Mouse (Mus musculus) induced T-regulatory cell, adult 2 months (primary cell): ENCODE results near the gene Klra10.
"Not testable (repeated sequence)": the region's sequence is repeated elsewhere in the genome, so short reads cannot be mapped to it uniquely, and the experiment has no call there.

ENCODE experiments used
- DNase-seq: peaks from one replicate; pipeline ENCODE4 v3.0.0-alpha.2; 2012; ENCODE audit warnings: low read depth

Gene Klra10

DNA sequence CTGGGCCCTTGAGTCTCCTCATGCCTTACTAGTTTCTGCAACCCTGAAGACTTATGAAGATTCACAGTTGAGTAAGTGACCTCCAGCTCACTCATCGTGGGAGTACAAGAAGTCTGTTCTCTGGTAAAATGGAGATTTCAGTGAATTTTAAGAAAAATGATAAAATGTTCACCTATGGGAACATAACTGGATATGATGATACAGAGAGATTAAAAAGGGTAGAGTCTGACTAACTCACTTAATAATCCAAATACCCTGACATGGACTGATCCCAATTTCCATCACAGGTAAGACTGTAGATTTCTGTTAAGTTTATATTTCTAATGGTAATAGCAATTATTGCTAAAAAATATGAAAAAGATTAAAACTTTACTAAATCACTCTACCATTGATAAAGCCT lies at the start of gene Klra10:
TSS of gene Klra10 (minus strand) at position 101 of the 400 bp plus-strand sequence.
- DNase-seq = not testable (repeated sequence)

GRCm38 (mm10) chr6:130287984-130288649 lies 6.4 kb upstream of the Klra10 start:
- no peak for DNase-seq

GRCm38 (mm10) chr6:130255326-130255725 lies 26.4 kb downstream of the Klra10 start:
- no peak for DNase-seq

GRCm38 (mm10) chr6:130237536-130237935 lies 44.2 kb downstream of the Klra10 start:
- DNase-seq = no peak

- DNase-seq = no peak
These were observed 45.1 kb downstream of the Klra10 start for GRCm38 (mm10) chr6:130236635-130237034.

DNA sequence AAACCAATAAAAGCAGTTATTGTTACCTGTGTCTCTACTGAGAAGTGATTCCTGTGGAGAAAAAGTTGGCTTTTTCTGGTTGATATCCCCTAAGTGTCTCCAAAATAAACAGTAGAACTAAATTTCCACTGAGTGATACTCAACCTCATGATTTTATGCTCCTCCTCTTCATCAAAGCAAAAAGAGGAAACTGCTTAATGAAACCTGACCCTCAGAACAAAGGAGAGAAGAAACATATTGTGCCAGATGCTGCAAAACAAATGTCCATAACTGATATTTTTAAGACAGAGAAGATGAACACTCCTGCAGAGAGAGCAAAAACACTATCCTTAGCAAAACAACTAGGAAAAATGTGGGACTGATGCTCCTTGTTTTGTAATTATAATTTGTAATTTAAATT lies 48.5 kb downstream of the Klra10 start, which contains the start of gene Klra7:
TSS of gene Klra7 (minus strand) at position 101 of the 400 bp plus-strand sequence.
- DNase-seq = no peak
